Mouse (Mus musculus): Measurements from ENCODE around the gene Fbrsl1.

- TF ChIP-seq CTCF (IDR thresholded peaks at IDR 0.05; ENCODE audit: extremely low read depth, insufficient read depth, low read length) (no peak), POLR2A (IDR thresholded peaks at IDR 0.05; ENCODE audit: extremely low read depth, insufficient read depth, low read length) (no peak)
Observed at GRCm38 (mm10) chr5:110418523-110418911, 29.8 kb downstream of the Fbrsl1 start.

All from cortical plate, adult 2 months (tissue).